Mouse (Mus musculus): ENCODE measurements around the gene Eipr1.

Gene Eipr1

DNA sequence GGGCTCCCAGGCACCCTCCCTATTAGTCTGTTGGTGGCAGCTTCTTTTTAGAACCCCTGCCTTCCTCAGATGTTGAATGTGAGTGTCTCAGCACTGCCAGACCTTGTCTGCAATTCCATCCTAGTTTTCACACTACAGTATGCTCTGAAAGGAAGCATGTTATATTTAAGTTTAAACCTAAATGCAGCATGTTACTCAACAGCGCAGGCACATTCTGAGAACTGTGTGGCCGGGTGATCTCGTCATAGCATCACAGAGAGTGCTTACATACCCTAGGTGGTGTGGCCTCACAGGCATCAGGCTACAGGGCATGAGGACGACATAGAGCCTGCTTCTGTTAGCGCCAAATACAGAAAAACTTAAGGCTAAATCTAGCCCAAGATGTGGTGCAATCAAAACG lies 24.0 kb downstream of the Eipr1 start:
- no peak for DNase-seq

- no peak for DNase-seq
Observed at GRCm38 (mm10) chr12:28780180-28780579, 28.6 kb downstream of the Eipr1 start.

GRCm38 (mm10) chr12:28782637-28783036 lies 31.0 kb downstream of the Eipr1 start:
- no peak for DNase-seq

DNA sequence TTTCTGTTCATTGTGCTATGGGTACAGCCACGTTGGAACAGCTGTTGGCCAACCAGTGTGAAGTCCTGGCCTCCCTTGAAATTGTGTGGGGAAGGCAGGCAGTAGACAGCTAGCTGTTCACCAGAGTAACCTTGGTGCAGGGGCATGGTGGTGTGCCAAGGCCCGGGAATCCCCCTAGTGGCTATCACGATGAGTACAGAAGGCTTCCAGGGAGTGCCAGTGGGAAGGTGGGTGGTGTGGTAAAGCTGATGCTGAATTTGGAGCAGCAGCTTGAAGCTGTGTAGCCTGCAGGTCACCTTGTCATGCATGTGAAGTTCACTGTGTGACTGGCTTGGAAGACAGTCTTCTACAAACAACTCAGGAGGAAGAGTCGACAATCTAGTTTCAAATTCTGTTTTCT lies 32.8 kb downstream of the Eipr1 start:
- no peak for DNase-seq

GRCm38 (mm10) chr12:28784864-28785263 lies 33.3 kb downstream of the Eipr1 start:
- no peak for DNase-seq

- no peak for DNase-seq
Observed at GRCm38 (mm10) chr12:28785299-28785698, 33.7 kb downstream of the Eipr1 start.

DNA sequence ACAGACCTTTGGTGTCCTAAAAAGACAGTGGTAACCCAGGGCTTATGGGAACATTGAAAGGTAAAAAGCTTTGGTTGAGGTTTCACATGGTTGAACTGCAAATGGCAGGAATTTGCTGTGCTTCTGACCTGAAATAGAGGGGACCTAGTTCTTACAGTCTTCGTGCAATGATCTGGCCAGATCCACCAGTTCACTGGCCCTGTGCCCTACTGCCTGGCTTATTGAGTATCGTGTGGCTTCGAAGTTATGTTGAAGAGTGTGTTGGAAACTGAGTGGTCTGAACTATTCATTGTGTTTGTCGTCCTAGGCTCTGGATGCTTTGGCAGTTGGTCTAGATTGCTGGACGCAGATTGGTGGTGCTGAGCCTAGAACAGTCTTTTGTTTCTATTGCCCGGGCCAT lies 34.7 kb downstream of the Eipr1 start:
- DNase-seq, result no peak

- DNase-seq, result no peak
Observed at GRCm38 (mm10) chr12:28792613-28793012, 41.0 kb downstream of the Eipr1 start.

DNA sequence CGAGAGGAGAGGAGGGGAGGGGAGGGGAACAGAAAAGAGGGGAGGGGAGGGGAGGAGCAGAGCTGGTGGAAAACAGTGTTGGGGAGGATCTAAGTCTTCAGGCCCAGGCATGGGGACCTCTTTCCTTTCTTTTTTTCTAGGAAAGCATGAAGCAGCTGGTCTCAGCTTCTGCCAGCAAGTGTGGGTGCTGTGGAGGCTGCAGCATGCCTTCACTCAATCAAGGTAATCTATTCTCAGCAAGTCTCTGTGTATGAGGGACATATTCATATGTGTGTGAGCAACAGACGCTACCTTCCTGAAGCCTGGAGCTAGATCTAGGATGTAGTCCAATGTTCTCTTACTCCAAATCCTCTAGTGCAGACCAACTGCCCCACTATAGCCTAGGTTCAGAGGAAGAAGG lies 42.1 kb downstream of the Eipr1 start:
- no peak for DNase-seq

GRCm38 (mm10) chr12:28795041-28795440 lies 43.4 kb downstream of the Eipr1 start:
- DNase-seq, result no peak

DNA sequence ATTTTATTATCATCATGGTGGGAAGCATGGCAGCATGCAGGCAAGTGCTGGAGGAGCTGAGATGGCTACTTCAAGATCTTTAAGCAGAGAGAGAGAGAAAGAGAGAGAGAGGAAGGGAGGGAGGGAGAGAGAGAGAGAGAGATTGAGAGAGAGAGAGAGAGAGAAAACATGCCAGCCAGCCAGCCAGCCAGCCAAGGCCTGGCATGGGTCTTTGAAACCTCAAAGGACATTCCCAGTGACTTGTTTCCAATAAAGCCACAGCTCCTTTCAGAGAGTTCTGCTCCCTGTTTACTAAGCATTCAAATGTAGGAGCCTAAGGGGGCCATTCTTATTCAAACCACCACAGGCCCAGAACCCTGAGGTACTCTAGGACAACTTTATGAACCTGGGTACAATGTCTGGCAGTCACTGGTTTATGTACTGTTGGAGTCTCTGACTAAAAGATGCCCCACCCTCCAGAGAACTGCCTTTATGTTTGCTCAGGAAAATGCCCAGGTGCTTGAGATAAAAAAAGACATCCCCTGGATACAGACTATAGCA lies 45.3 kb downstream of the Eipr1 start:
- no peak for DNase-seq

DNA sequence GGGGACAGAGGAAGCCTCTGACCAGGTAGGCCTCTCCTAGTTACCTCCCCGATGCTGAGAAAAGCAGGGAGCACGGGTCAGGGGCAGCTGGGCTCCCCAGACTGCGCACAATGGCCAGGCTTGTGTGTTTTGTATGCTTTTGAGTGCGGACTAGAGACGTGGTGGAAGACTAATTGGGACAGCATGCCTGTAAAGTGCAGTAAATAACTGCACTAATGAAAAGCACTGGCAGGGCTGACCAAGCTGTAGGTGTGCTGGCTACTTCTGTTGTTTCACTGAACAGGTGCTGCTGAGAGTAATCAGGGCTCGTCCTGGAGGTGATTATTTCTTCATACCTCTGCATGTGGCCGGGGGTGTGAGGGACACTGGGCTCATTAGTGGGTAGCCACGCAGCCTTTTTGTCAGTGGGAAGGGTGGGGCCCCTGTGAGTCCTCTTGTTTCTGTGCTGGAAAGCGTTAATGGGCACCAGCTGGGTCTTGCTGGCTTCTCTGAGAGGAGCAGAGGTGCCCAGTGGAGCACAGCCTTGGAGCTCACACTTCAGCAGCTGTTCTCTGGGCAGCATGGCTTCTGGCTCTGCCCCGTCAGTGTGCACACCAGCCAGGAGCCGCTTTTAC lies 48.3 kb downstream of the Eipr1 start:
- no peak for DNase-seq

GRCm38 (mm10) chr12:28800423-28800822 lies 48.8 kb downstream of the Eipr1 start:
- DNase-seq, result no peak

- no peak for DNase-seq
Observed at GRCm38 (mm10) chr12:28800891-28801290, 49.3 kb downstream of the Eipr1 start.

- no peak for DNase-seq
Observed at GRCm38 (mm10) chr12:28801731-28802130, 50.1 kb downstream of the Eipr1 start.

DNA sequence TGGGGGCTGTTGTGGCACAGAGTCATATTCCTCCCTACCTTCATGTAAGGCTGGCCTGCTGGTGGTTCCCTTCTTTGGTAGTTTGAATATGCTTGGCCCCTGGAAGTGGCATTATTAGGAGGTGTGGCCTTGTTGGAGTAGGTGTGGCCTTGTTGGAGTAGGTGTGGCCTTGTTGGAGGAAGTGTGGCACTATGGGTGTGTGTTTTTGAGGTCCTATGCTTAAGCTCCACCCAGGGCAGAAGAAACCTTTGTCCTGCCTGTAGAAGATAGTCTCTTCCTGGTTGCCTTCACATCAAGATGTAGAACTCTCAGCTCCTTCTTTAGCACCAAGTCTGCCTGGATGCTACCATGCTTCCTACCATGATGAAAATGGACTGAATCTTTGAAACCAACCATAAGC lies 51.4 kb downstream of the Eipr1 start:
- DNase-seq, result no peak

DNA sequence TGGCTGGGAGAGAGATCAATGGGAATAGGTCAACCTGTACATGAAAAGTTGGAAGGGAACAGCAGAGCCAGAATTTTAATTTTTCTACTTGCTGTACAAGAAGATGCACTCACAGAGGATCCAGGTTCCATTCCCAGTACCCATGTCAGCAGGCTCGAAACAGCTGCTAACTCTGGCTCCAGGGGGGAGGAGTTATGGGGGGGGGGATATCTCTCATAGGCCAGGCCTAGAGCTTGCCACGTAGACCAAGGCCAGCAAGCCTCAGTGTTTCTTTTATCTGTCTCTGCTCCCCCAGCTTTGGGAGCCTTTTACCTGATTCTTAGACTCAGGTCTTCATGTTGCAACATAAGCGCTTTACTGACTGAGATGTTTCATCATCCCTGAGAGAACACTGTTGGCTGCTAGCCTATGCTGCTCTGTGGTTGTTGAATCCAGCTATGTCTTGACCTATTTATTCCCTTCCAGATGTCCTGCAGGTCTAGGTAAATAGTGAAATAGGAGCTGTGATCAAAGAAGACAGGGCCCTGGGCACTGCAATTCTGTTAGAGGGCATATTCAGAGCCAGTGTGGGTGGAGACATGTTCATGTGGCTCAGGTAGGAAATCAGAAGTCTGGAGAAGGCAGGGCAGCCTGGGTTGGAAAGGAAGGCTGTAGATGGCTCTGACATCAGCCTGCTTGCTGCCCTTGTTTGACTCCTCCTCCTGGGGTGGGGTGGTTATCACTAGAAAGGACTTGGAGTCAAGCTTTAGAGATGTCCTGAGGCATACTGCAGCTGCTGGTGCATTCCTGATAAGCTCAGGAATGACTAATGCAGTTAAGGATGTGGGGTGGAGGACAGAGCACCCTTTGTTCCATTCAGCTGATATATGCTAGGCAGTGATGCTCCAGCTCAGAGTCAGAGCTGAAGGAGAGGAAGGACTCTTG lies 53.2 kb downstream of the Eipr1 start:
- no peak for DNase-seq

DNA sequence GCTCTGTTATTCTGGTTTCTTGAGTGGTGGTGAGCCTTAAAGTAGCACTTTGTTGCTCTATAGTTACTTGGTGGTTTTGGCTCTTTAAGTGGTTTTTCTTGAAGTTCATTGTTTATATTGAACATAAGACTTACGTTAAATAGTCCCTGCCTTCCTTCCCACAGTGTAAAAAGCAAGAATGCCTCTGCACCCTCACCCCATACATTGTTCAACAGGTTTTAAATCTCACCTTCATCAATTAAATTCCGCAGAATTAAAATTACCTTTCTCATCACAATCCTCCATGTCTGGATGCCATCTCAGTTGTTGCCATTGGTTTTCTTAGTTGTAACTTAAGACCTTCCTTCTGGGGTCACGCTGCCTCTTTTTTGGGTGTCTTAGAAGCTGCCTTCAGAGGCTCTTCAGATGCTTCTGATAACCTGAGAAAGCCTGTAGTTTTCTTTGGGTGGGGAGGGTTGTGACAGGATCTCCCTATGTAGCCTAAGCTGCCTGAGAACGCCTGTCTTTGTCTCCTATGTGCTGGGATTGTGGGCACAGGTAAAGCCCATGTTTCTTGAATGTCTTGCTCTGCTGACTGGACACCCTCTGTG lies 57.3 kb downstream of the Eipr1 start:
- DNase-seq, result no peak

- no peak for DNase-seq
Observed at GRCm38 (mm10) chr12:28809756-28810337, 58.2 kb downstream of the Eipr1 start.

DNA sequence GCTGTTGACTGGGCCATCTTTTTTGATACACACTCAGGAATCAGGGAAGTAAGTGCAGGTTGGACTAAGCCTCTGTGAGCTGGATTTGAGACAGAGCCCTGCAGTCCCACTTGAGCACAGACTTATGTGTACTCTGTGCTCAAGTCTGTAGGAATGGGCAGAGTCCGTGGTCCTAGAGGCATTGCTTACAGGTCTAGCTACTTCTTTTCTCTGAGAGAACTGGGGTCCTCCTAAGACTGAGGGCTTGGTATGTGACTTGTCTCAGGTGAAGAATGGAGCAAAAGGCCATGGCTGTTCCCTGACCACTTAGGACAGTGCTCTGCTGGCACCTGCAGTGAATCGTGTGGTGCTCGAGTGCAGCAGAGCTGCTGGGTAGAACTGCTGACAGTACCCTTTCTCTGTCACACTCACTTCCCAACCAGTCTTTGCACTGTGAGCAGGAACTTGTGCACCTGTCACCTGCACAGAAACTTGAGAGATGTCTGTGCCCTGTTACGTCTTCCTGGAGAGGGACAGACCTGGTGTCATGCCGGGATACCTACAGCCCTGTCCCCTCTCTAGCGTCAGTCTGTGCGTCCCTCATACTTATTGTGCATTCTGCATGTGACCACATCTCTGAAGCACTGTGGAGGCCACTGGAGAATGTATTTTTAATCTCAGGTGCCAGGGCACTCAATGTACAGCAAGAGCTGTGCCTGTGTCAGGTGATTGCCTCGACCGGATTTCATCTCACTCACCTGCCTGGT lies 65.3 kb downstream of the Eipr1 start:
- DNase-seq, result no peak

GRCm38 (mm10) chr12:28817427-28817752 lies 65.8 kb downstream of the Eipr1 start:
- peak; percentile 13 for DNase-seq

GRCm38 (mm10) chr12:28817891-28818290 lies 66.3 kb downstream of the Eipr1 start:
- no peak for DNase-seq

- no peak for DNase-seq
Observed at GRCm38 (mm10) chr12:28823518-28823917, 71.9 kb downstream of the Eipr1 start.
